Mouse (Mus musculus) limb, embryonic 12.5 days (tissue): ENCODE results near the gene Rbl2. TPM values are rescaled to one million over a fixed set of nuclear protein-coding genes. Genes with fewer than 3 reads are reported as not detected.

ENCODE experiments used
- ATAC-seq: fragments of 200-750 bp; cut with Nextera tagmentation; 2 replicates; pipeline ENCODE4 v1.8.0; 2017; ENCODE audit warnings: low read depth, moderate TSS enrichment; ENCODE audit not compliant: insufficient number of reproducible peaks, insufficient read depth, low FRiP score, low TSS enrichment
- H3K27ac ChIP-seq: fragments of 300-500 bp; sonication (generic); 2 replicates; pipeline ENCODE4 v1.5.1; 2016; ENCODE audit warnings: mild to moderate bottlenecking, moderate library complexity
- H3K27me3 ChIP-seq: fragments of 300-500 bp; sonication (generic); 2 replicates; pipeline ENCODE4 v1.6.1; 2016; ENCODE audit warnings: mild to moderate bottlenecking, moderate library complexity
- H3K36me3 ChIP-seq: fragments of 300-500 bp; sonication (generic); 2 replicates; pipeline ENCODE4 v1.6.1; 2016; ENCODE audit warnings: mild to moderate bottlenecking, moderate library complexity
- H3K4me1 ChIP-seq: fragments of 300-500 bp; sonication (generic); replicated peaks from 2 replicates; pipeline ENCODE4 v1.6.1; 2016
- H3K4me2 ChIP-seq: fragments of 300-500 bp; sonication (generic); 2 replicates; pipeline ENCODE4 v1.6.1; 2016; ENCODE audit warnings: mild to moderate bottlenecking, moderate library complexity
- H3K4me3 ChIP-seq: fragments of 300-500 bp; sonication (generic); replicated peaks from 2 replicates; pipeline ENCODE4 v1.5.1; 2016; ENCODE audit warnings: mild to moderate bottlenecking
- H3K9ac ChIP-seq: fragments of 300-500 bp; sonication (generic); replicated peaks from 2 replicates; pipeline ENCODE4 v1.6.1; 2016; ENCODE audit warnings: mild to moderate bottlenecking, moderate library complexity
- H3K9me3 ChIP-seq: fragments of 300-500 bp; sonication (generic); 2 replicates; pipeline ENCODE4 v1.6.1; 2016; ENCODE audit warnings: mild to moderate bottlenecking, moderate library complexity
- WGBS: fragments of 180-500 bp; shearing (Covaris S2); methylation state at CpG from one replicate; pipeline ENCODE4 v1.1.7; 2016; 5-methylcytosine and 5-hydroxymethylcytosine counted together
- polyA plus RNA-seq: library from polyadenylated mRNA; unstranded; fragments of >200 nt; fragmentation: Nextera tagmentation; extraction: Ambion mirVana; gene quantifications from 2 replicates; pipeline ENCODE4 v1.2.1, GENCODE M21; 2016

Rbl2 gene
- 12.1 and 13.0 TPM in 2 replicates for polyA plus RNA-seq

- Histone ChIP-seq H3K4me1 (peaks cover 12% of the 10 kb centered on the region), H3K36me3 (no peaks in the 10 kb centered on the region), H3K4me2 (peak within 1 kb of the TSS; percentile 64), H3K27me3 (no peaks in the 10 kb centered on the region), H3K27ac (peak within 1 kb of the TSS; percentile 71; the same call in 1 of the 2 replicates), H3K9ac (peak within 1 kb of the TSS; percentile 78), H3K4me3 (peak within 1 kb of the TSS; percentile 93), H3K9me3 (no peaks in the 10 kb centered on the region)
- 1% methylated on average over 25 of the region's 25 CpGs for WGBS
- ATAC-seq = peak; percentile 94
Measured at GRCm38 (mm10) chr8:91069834-91070233, at the start of gene Rbl2. Gene Rbl2 (plus strand): TSS chr8:91070057.

GRCm38 (mm10) chr8:91034417-91034816 is 35.4 kb upstream of the Rbl2 start:
- Histone ChIP-seq H3K4me3 (no peak overlapping the region), H3K9ac (no peak overlapping the region), H3K9me3 (no peaks in the 10 kb centered on the region), H3K4me1 (no peaks in the 10 kb centered on the region), H3K27me3 (no peaks in the 10 kb centered on the region), H3K27ac (no peak overlapping the region), H3K36me3 (peaks cover 91% of the 10 kb centered on the region), H3K4me2 (no peak overlapping the region)
- ATAC-seq = no peak
- WGBS = 79% methylated on average over 6 of the region's 6 CpGs

GRCm38 (mm10) chr8:91036905-91037304 is 33.0 kb upstream of the Rbl2 start:
- Histone ChIP-seq H3K9me3 (no peaks in the 10 kb centered on the region), H3K4me1 (no peaks in the 10 kb centered on the region), H3K27me3 (no peaks in the 10 kb centered on the region), H3K27ac (no peak overlapping the region), H3K4me2 (no peak overlapping the region), H3K36me3 (peaks cover 94% of the 10 kb centered on the region), H3K4me3 (no peak overlapping the region), H3K9ac (no peak overlapping the region)
- ATAC-seq = no peak
- 79% methylated on average over 6 of the region's 6 CpGs for WGBS

- 93% methylated on average over 1 of the region's 1 CpGs for WGBS
- Histone ChIP-seq H3K4me2 (no peak overlapping the region), H3K4me3 (no peak overlapping the region), H3K27ac (no peak overlapping the region), H3K36me3 (peaks cover 97% of the 10 kb centered on the region), H3K27me3 (no peaks in the 10 kb centered on the region), H3K9me3 (no peaks in the 10 kb centered on the region), H3K9ac (no peak overlapping the region), H3K4me1 (no peaks in the 10 kb centered on the region)
- ATAC-seq = no peak
Measured at GRCm38 (mm10) chr8:91038637-91039036, 31.2 kb upstream of the Rbl2 start.

- no peaks in the 10 kb centered on the region for H3K27me3 ChIP-seq
- WGBS = 87% methylated on average over 4 of the region's 4 CpGs
- no peak overlapping the region for H3K9ac ChIP-seq
- H3K4me2 ChIP-seq = no peak overlapping the region
- ATAC-seq = no peak
- peaks cover 83% of the 10 kb centered on the region for H3K36me3 ChIP-seq
- H3K27ac ChIP-seq = no peak overlapping the region
- no peaks in the 10 kb centered on the region for H3K9me3 ChIP-seq
- H3K4me1 ChIP-seq = no peaks in the 10 kb centered on the region; the same call in 1 of the 2 replicates
- no peak overlapping the region for H3K4me3 ChIP-seq
Measured at GRCm38 (mm10) chr8:91046370-91046769, 23.5 kb upstream of the Rbl2 start.

- Histone ChIP-seq H3K4me2 (no peak overlapping the region), H3K9ac (no peak overlapping the region), H3K36me3 (peaks cover 65% of the 10 kb centered on the region), H3K27me3 (no peaks in the 10 kb centered on the region), H3K27ac (peak overlapping the region; percentile 43; the same call in 1 of the 2 replicates), H3K4me3 (no peak overlapping the region), H3K4me1 (no peaks in the 10 kb centered on the region; the same call in 1 of the 2 replicates), H3K9me3 (no peaks in the 10 kb centered on the region)
- WGBS = 49% methylated on average over 8 of the region's 8 CpGs
- no peak for ATAC-seq
Measured at GRCm38 (mm10) chr8:91051037-91051436, 18.8 kb upstream of the Rbl2 start.

- WGBS = 83% methylated on average over 4 of the region's 4 CpGs
- ATAC-seq = no peak
- H3K36me3 ChIP-seq = peaks cover 49% of the 10 kb centered on the region
Measured at GRCm38 (mm10) chr8:91054418-91054817, 15.4 kb upstream of the Rbl2 start.

GRCm38 (mm10) chr8:91056848-91057247 is 13.0 kb upstream of the Rbl2 start:
- peaks cover 30% of the 10 kb centered on the region for H3K36me3 ChIP-seq
- no peaks in the 10 kb centered on the region; the same call in 1 of the 2 replicates for H3K4me1 ChIP-seq
- H3K9ac ChIP-seq = no peak overlapping the region
- H3K4me2 ChIP-seq = no peak overlapping the region
- H3K27me3 ChIP-seq = no peaks in the 10 kb centered on the region
- H3K9me3 ChIP-seq = no peaks in the 10 kb centered on the region
- WGBS = 31% methylated on average over 3 of the region's 3 CpGs
- ATAC-seq = no peak
- H3K4me3 ChIP-seq = no peak overlapping the region
- H3K27ac ChIP-seq = no peak overlapping the region

More at GRCm38 (mm10) chr8:91054418-91054817, 15.4 kb upstream of the Rbl2 start:
- no peaks in the 10 kb centered on the region; the same call in 1 of the 2 replicates for H3K4me1 ChIP-seq
- no peak overlapping the region for H3K9ac ChIP-seq
- H3K27me3 ChIP-seq = no peaks in the 10 kb centered on the region
- no peak overlapping the region for H3K4me3 ChIP-seq
- no peak overlapping the region for H3K27ac ChIP-seq
- no peak overlapping the region for H3K4me2 ChIP-seq
- H3K9me3 ChIP-seq = no peaks in the 10 kb centered on the region

- Histone ChIP-seq H3K27me3 (no peaks in the 10 kb centered on the region), H3K4me1 (no peaks in the 10 kb centered on the region; the same call in 1 of the 2 replicates), H3K36me3 (peaks cover 18% of the 10 kb centered on the region; the same call in 1 of the 2 replicates), H3K27ac (no peak overlapping the region), H3K4me3 (no peak overlapping the region), H3K9me3 (no peaks in the 10 kb centered on the region), H3K4me2 (no peak overlapping the region), H3K9ac (no peak overlapping the region)
- ATAC-seq = no peak
Measured at GRCm38 (mm10) chr8:91059086-91059578, 10.7 kb upstream of the Rbl2 start.

GRCm38 (mm10) chr8:91059884-91060510 is 9.9 kb upstream of the Rbl2 start:
- WGBS = 90% methylated on average over 7 of the region's 7 CpGs
- no peak overlapping the region for H3K9ac ChIP-seq

GRCm38 (mm10) chr8:91060555-91061471 is 9.0 kb upstream of the Rbl2 start:
- Histone ChIP-seq H3K4me2 (no peak overlapping the region), H3K27me3 (no peaks in the 10 kb centered on the region), H3K9me3 (no peaks in the 10 kb centered on the region), H3K27ac (no peak overlapping the region), H3K4me3 (no peak overlapping the region), H3K36me3 (peaks cover 8% of the 10 kb centered on the region; the same call in 1 of the 2 replicates), H3K9ac (no peak overlapping the region), H3K4me1 (no peaks in the 10 kb centered on the region; the same call in 1 of the 2 replicates)
- 77% methylated on average over 19 of the region's 19 CpGs for WGBS
- ATAC-seq = no peak

More at GRCm38 (mm10) chr8:91059884-91060510, 9.9 kb upstream of the Rbl2 start:
- no peak for ATAC-seq
- Histone ChIP-seq H3K4me2 (no peak overlapping the region), H3K4me1 (no peaks in the 10 kb centered on the region; the same call in 1 of the 2 replicates), H3K4me3 (no peak overlapping the region), H3K36me3 (peaks cover 14% of the 10 kb centered on the region; the same call in 1 of the 2 replicates), H3K27ac (no peak overlapping the region), H3K27me3 (no peaks in the 10 kb centered on the region), H3K9me3 (no peaks in the 10 kb centered on the region)
